Mouse (Mus musculus) stomach, embryonic 14.5 days (tissue): ENCODE data around the gene Cdh6. TPM values are rescaled to one million over a fixed set of nuclear protein-coding genes. Genes with fewer than 3 reads are reported as not detected.

ENCODE experiments used
- ATAC-seq: fragments of 200-750 bp; cut with Nextera tagmentation; 2 replicates; pipeline ENCODE4 v1.8.0; 2017; ENCODE audit warnings: low read depth, moderate TSS enrichment; ENCODE audit not compliant: insufficient number of reproducible peaks, insufficient read depth, low FRiP score
- H3K27ac ChIP-seq: fragments of 300-500 bp; sonication (generic); 2 replicates; pipeline ENCODE4 v1.5.1; 2014; ENCODE audit warnings: mild to moderate bottlenecking, low read length, moderate library complexity, mixed read lengths
- H3K27me3 ChIP-seq: fragments of 300-500 bp; sonication (generic); 2 replicates; pipeline ENCODE4 v1.6.1; 2014; ENCODE audit warnings: low read length, control low read depth, mixed read lengths; ENCODE audit not compliant: control insufficient read depth, insufficient read depth
- H3K36me3 ChIP-seq: fragments of 300-500 bp; sonication (generic); 2 replicates; pipeline ENCODE4 v1.6.1; 2014; ENCODE audit warnings: mild to moderate bottlenecking, control low read depth, low read length, moderate library complexity, mixed read lengths; ENCODE audit not compliant: control insufficient read depth, insufficient read depth
- H3K4me1 ChIP-seq: fragments of 300-500 bp; sonication (generic); 2 replicates; pipeline ENCODE4 v1.6.1; 2014; ENCODE audit warnings: low read length, control low read depth, mixed read lengths; ENCODE audit not compliant: control insufficient read depth, insufficient read depth
- H3K4me2 ChIP-seq: fragments of 300-500 bp; sonication (generic); replicated peaks from 2 replicates; pipeline ENCODE4 v1.6.1; 2014; ENCODE audit warnings: low read depth, low read length, control low read depth
- H3K4me3 ChIP-seq: fragments of 300-500 bp; sonication (generic); 2 replicates; pipeline ENCODE4 v1.5.1; 2014; ENCODE audit warnings: low read depth, low read length, control low read depth
- H3K9ac ChIP-seq: fragments of 300-500 bp; sonication (generic); replicated peaks from 2 replicates; pipeline ENCODE4 v1.6.1; 2014; ENCODE audit warnings: low read depth, mild to moderate bottlenecking, control low read depth, low read length, moderate library complexity, mixed read lengths
- H3K9me3 ChIP-seq: fragments of 300-500 bp; sonication (generic); 2 replicates; pipeline ENCODE4 v1.6.1; 2016; ENCODE audit warnings: low read depth, low read length, control low read depth; ENCODE audit not compliant: control insufficient read depth
- WGBS: fragments of 180-500 bp; shearing (Covaris S2); extraction: QIAGEN DNeasy Blood & Tissue Kit; methylation state at CpG from one replicate; pipeline ENCODE4 v1.1.7; 2014; 5-methylcytosine and 5-hydroxymethylcytosine counted together
- polyA plus RNA-seq: library from polyadenylated mRNA; unstranded; fragments of >200 nt; fragmentation: Nextera tagmentation; extraction: Ambion mirVana; gene quantifications from 2 replicates; pipeline ENCODE4 v1.2.1, GENCODE M21; 2014

Gene Cdh6
- polyA plus RNA-seq, 1 experiment from 2014 or later: 5.7 TPM

DNA sequence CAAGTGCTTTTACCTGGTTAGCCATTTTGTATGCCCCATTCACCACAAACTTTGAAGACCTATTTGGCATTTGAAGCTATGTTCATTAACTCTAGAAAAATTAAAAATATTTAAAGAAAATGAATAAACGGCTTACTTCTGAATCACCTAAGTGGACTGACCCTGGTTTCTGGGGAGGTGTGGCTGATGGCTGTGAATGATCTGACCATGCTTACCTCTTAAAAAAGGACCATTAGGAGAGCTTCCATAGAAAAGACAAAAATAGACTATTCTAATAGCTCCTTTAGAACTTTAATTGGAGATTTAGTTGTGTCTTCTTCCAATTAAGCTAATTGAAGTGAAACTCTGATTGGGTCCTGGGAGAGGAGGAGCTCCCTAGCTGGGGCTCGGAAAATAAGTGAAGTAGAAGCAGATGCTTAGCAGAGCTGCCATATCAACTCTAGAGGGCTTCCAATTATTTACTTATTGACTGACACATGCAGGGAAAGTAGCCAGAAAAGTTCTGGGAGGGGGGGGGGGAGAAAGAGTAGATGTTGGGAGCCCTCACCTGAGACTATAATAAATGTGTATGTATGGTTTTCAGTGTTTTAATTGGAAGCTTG lies 156.6 kb downstream of the Cdh6 start:
- Histone ChIP-seq H3K4me3 (no peak overlapping the region), H3K9ac (no peak overlapping the region), H3K36me3 (no peaks in the 10 kb centered on the region), H3K4me2 (no peak overlapping the region), H3K9me3 (no peaks in the 10 kb centered on the region), H3K4me1 (no peaks in the 10 kb centered on the region), H3K27me3 (no peaks in the 10 kb centered on the region), H3K27ac (no peak overlapping the region)
- WGBS: 80% methylated on average over 2 of the region's 2 CpGs
- ATAC-seq: no peak

- H3K27me3 ChIP-seq: no peaks in the 10 kb centered on the region
- H3K4me3 ChIP-seq: no peak overlapping the region
- H3K9ac ChIP-seq: no peak overlapping the region
- H3K4me2 ChIP-seq: no peak overlapping the region
- no peak overlapping the region for H3K27ac ChIP-seq
- 70% methylated on average over 4 of the region's 4 CpGs for WGBS
- ATAC-seq: no peak
- no peaks in the 10 kb centered on the region for H3K36me3 ChIP-seq
- H3K9me3 ChIP-seq: no peaks in the 10 kb centered on the region
- no peaks in the 10 kb centered on the region for H3K4me1 ChIP-seq
Observed at GRCm38 (mm10) chr15:13008803-13009202, 164.7 kb downstream of the Cdh6 start.

- H3K36me3 ChIP-seq: no peaks in the 10 kb centered on the region
- H3K27ac ChIP-seq: no peak overlapping the region
- H3K4me1 ChIP-seq: no peaks in the 10 kb centered on the region
- ATAC-seq: no peak
- 73% methylated on average over 13 of the region's 13 CpGs for WGBS
- no peak overlapping the region for H3K4me3 ChIP-seq
- no peaks in the 10 kb centered on the region for H3K27me3 ChIP-seq
- no peak overlapping the region for H3K9ac ChIP-seq
- H3K9me3 ChIP-seq: no peaks in the 10 kb centered on the region
- H3K4me2 ChIP-seq: no peak overlapping the region
Observed at GRCm38 (mm10) chr15:13005934-13006333, 167.5 kb downstream of the Cdh6 start.

DNA sequence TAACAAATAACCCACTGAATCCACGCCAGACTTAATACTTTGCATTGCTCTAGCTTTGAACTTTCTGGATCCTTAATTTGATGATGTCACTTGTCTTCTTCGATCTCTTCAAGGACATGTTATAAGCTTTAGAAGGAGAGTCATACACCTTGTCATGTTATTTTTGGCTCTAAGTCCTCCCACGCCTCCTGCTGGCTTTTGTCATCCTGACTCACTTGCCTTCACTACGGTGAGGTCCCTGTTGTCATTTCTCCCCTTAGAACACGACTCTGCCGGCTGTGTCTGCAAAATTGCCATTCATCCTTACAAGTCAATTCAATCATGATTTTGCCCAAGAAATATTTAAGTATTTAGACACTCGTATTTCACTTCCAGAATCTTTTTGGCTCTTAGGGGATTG lies 171.9 kb downstream of the Cdh6 start:
- Histone ChIP-seq H3K27ac (no peak overlapping the region), H3K9ac (no peak overlapping the region), H3K4me2 (no peak overlapping the region), H3K4me3 (no peak overlapping the region), H3K4me1 (no peaks in the 10 kb centered on the region), H3K36me3 (no peaks in the 10 kb centered on the region), H3K27me3 (no peaks in the 10 kb centered on the region), H3K9me3 (no peaks in the 10 kb centered on the region)
- ATAC-seq: no peak
- 69% methylated on average over 7 of the region's 7 CpGs for WGBS

- 67% methylated on average over 9 of the region's 9 CpGs for WGBS
- Histone ChIP-seq H3K27me3 (no peaks in the 10 kb centered on the region), H3K9me3 (no peaks in the 10 kb centered on the region), H3K4me2 (no peak overlapping the region), H3K36me3 (no peaks in the 10 kb centered on the region), H3K4me3 (no peak overlapping the region), H3K27ac (no peak overlapping the region), H3K4me1 (no peaks in the 10 kb centered on the region), H3K9ac (no peak overlapping the region)
- no peak for ATAC-seq
Observed at GRCm38 (mm10) chr15:12994563-12995359, 178.7 kb downstream of the Cdh6 start.
